Mouse (Mus musculus): ENCODE results near the gene Dcx. TPM values are rescaled to one million over a fixed set of nuclear protein-coding genes. Genes with fewer than 3 reads are reported as not detected.
A peak's percentile ranks its signal among the peaks of the same experiment; 100 is the strongest.

Gene Dcx
- polyA plus RNA-seq, 1 experiment from 2014 or later, result 14.1 TPM

GRCm38 (mm10) chrX:143885765-143886164 is 47.3 kb downstream of the Dcx start:
- WGBS, result 33% methylated on average over 4 of the region's 4 CpGs
- Histone ChIP-seq H3K4me1 (peaks cover 7% of the 10 kb centered on the region; the same call in 1 of the 2 replicates), H3K27me3 (replicated peaks; ENCODE audit: low read depth, poor library complexity, severe bottlenecking) (peaks cover 58% of the 10 kb centered on the region), H3K27ac (replicated peaks) (no peak overlapping the region), H3K9me3 (no peaks in the 10 kb centered on the region), H3K36me3 (replicated peaks) (no peaks in the 10 kb centered on the region), H3K4me3 (no peak overlapping the region)
- DNase-seq (ENCODE audit: low spot score), result no peak

DNA sequence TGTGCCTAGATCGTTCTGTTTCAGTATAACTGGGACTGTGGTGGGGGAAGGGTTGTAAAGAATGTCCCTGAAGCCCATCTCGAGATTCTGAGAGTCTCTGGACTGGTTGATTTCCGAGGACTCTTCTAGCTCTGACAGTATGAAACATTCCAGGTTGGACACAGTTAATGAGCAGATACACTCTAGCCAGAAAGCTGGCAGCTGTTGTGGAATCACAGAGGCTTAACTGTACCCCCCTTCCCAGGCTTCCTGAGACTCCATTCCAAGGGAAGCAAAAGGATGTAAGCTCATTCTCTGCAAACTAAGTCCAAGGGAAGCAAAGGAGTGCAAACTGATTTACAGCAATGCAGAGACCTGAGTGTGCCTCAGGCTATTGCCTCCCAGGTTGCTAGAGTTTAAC is 48.2 kb downstream of the Dcx start:
- Histone ChIP-seq H3K4me3 (no peak overlapping the region), H3K9me3 (no peaks in the 10 kb centered on the region), H3K36me3 (replicated peaks) (no peaks in the 10 kb centered on the region), H3K27me3 (replicated peaks; ENCODE audit: low read depth, poor library complexity, severe bottlenecking) (peaks cover 60% of the 10 kb centered on the region), H3K4me1 (peaks cover 7% of the 10 kb centered on the region; the same call in 1 of the 2 replicates), H3K27ac (replicated peaks) (no peak overlapping the region)
- no peak for DNase-seq (ENCODE audit: low spot score)
- 35% methylated on average over 3 of the region's 3 CpGs for WGBS

DNA sequence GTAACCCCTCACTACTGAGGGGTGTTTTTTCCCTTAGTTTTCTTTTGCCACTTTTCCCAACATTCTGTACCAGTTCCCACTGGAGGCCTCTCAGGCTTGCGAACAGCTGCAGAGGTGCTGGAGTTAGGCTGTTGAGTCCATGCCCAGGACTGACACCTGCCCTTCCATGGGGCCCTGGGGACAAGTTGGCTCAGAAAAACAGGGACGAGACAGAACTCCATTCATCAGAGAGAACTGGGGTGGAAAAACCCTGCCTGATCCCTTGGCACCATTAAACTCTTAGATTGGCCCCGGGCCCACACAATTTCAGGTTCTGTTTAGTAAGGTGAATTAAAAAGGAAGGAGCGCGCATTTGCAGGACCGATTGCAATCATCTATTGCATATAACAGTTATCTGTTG is 48.8 kb downstream of the Dcx start:
- Histone ChIP-seq H3K9me3 (no peaks in the 10 kb centered on the region), H3K27me3 (replicated peaks; ENCODE audit: low read depth, poor library complexity, severe bottlenecking) (peaks cover 65% of the 10 kb centered on the region)
- WGBS, result 75% methylated on average over 6 of the region's 6 CpGs

GRCm38 (mm10) chrX:143881806-143882468 is 51.2 kb downstream of the Dcx start:
- Histone ChIP-seq H3K27ac (replicated peaks) (no peak overlapping the region), H3K9me3 (no peaks in the 10 kb centered on the region), H3K27me3 (replicated peaks; ENCODE audit: low read depth, poor library complexity, severe bottlenecking) (peaks cover 57% of the 10 kb centered on the region), H3K4me3 (no peak overlapping the region), H3K36me3 (replicated peaks) (no peaks in the 10 kb centered on the region), H3K4me1 (peaks cover 7% of the 10 kb centered on the region; the same call in 1 of the 2 replicates)
- no peak for DNase-seq (ENCODE audit: low spot score)
- 83% methylated on average over 4 of the region's 4 CpGs for WGBS

More for the DNA sequence above, 48.8 kb downstream of the Dcx start:
- DNase-seq (ENCODE audit: low spot score), result no peak
- H3K36me3 ChIP-seq (replicated peaks), result no peaks in the 10 kb centered on the region
- H3K27ac ChIP-seq (replicated peaks), result no peak overlapping the region
- no peak overlapping the region for H3K4me3 ChIP-seq
- H3K4me1 ChIP-seq, result peaks cover 7% of the 10 kb centered on the region; the same call in 1 of the 2 replicates

GRCm38 (mm10) chrX:143879631-143880030 is 53.5 kb downstream of the Dcx start:
- no peak for DNase-seq (ENCODE audit: low spot score)
- Histone ChIP-seq H3K27me3 (replicated peaks; ENCODE audit: low read depth, poor library complexity, severe bottlenecking) (peaks cover 50% of the 10 kb centered on the region), H3K27ac (replicated peaks) (no peak overlapping the region), H3K9me3 (no peaks in the 10 kb centered on the region), H3K4me1 (0 out of 2 replicates have a peak, but pooled peaks cover 3% of the 10 kb centered on the region), H3K4me3 (no peak overlapping the region), H3K36me3 (replicated peaks) (no peaks in the 10 kb centered on the region)
- WGBS, result 84% methylated on average over 3 of the region's 3 CpGs

- Histone ChIP-seq H3K27me3 (replicated peaks; ENCODE audit: low read depth, poor library complexity, severe bottlenecking) (peaks cover 73% of the 10 kb centered on the region), H3K4me3 (no peak overlapping the region), H3K36me3 (replicated peaks) (no peaks in the 10 kb centered on the region), H3K4me1 (no peaks in the 10 kb centered on the region), H3K9me3 (no peaks in the 10 kb centered on the region), H3K27ac (replicated peaks) (no peak overlapping the region)
- 86% methylated on average over 5 of the region's 5 CpGs for WGBS
- no peak for DNase-seq (ENCODE audit: low spot score)
These were observed 65.9 kb downstream of the Dcx start for GRCm38 (mm10) chrX:143867129-143867664.

GRCm38 (mm10) chrX:143851351-143851750 is 81.8 kb downstream of the Dcx start:
- H3K4me3 ChIP-seq, result no peak overlapping the region
- peaks cover 77% of the 10 kb centered on the region for H3K27me3 ChIP-seq (replicated peaks; ENCODE audit: low read depth, poor library complexity, severe bottlenecking)
- no peak overlapping the region for H3K27ac ChIP-seq (replicated peaks)
- 73% methylated on average over 3 of the region's 3 CpGs for WGBS
- 0 out of 2 replicates have a peak, but pooled peaks cover 2% of the 10 kb centered on the region for H3K4me1 ChIP-seq
- H3K36me3 ChIP-seq (replicated peaks), result no peaks in the 10 kb centered on the region
- DNase-seq (ENCODE audit: low spot score), result no peak
- no peaks in the 10 kb centered on the region for H3K9me3 ChIP-seq

DNA sequence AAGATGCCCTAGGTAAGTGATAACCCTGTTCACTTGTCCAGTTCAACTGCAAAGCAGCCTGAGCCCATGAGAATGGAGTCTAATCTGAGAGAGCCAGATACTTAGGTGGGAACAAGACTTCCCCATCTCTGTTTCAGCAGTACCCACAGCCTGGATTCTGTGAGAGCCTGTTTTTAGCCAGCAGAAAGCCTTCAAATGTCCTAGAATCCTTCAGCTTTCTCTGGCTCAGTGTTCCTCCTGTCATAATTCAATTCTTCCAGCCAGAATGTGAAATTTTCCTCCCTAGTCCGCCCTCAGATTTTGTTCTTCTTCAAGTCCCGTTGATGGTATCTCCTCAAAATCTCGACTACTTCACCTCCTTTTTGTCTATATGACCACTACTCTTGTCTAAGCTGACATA is 83.1 kb downstream of the Dcx start:
- WGBS, result 81% methylated on average over 3 of the region's 3 CpGs
- no peak for DNase-seq (ENCODE audit: low spot score)
- H3K9me3 ChIP-seq, result no peaks in the 10 kb centered on the region
- no peaks in the 10 kb centered on the region for H3K36me3 ChIP-seq (replicated peaks)
- no peak overlapping the region for H3K27ac ChIP-seq (replicated peaks)
- peaks cover 83% of the 10 kb centered on the region for H3K27me3 ChIP-seq (replicated peaks; ENCODE audit: low read depth, poor library complexity, severe bottlenecking)
- H3K4me1 ChIP-seq, result 0 out of 2 replicates have a peak, but pooled peaks cover 2% of the 10 kb centered on the region
- no peak overlapping the region for H3K4me3 ChIP-seq

DNA sequence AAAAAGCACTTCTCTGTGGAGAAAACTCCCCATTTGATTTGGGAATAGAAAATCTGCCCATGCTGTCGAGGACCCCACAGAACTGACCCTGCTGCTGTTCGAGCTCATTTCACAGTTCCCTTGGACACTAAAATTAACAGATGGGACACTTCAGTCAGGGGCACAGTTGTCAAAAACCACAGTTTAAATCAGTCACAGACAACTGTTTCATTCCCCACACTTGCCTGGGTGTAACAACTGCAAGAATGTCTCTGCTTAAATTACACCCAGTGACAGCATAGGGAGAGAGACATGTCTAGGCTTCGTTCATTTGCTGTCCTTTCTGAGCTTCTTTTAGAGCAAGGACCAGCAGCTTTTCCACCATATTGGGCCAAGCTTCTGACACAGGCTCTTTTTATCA is 86.5 kb downstream of the Dcx start:
- 0 out of 2 replicates have a peak, but pooled peaks cover 2% of the 10 kb centered on the region for H3K4me1 ChIP-seq
- peaks cover 72% of the 10 kb centered on the region for H3K27me3 ChIP-seq (replicated peaks; ENCODE audit: low read depth, poor library complexity, severe bottlenecking)
- 80% methylated on average over 3 of the region's 3 CpGs for WGBS
- no peak for DNase-seq (ENCODE audit: low spot score)
- H3K36me3 ChIP-seq (replicated peaks), result no peaks in the 10 kb centered on the region
- no peak overlapping the region for H3K4me3 ChIP-seq
- no peaks in the 10 kb centered on the region for H3K9me3 ChIP-seq
- no peak overlapping the region for H3K27ac ChIP-seq (replicated peaks)

DNA sequence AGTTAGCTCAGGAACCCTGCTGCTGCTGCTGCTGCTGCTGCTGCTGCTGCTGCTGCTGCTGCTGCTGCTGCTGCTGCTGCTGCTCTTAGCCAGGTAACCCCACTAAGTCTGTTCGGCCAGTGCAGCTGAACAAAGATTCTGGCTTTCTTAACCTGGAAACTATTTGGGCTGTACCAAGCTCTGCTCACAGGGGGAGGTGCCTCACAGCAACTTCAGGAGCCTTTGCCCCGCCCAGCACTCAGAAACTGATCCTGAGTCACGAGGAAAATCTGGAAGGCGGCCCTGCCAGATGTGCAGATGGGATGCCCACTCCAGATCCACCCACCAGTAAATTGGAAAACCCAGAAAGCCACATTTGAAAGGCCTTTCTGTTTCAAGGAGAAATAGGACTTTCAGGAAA is 105.9 kb downstream of the Dcx start, which contains the start of gene Capn6:
Capn6 (minus strand) TSS at position 203 of the 400 bp plus-strand sequence.
- Histone ChIP-seq H3K27ac (replicated peaks) (peak within 1 kb of the TSS; percentile 78), H3K36me3 (replicated peaks) (no peaks in the 10 kb centered on the region), H3K9me3 (no peaks in the 10 kb centered on the region), H3K27me3 (replicated peaks; ENCODE audit: low read depth, poor library complexity, severe bottlenecking) (peaks cover 57% of the 10 kb centered on the region), H3K4me3 (peak within 1 kb of the TSS; percentile 55), H3K4me1 (no peaks in the 10 kb centered on the region)
- 26% methylated on average over 4 of the region's 4 CpGs for WGBS
- peak; percentile 79 for DNase-seq (ENCODE audit: low spot score)

DNA sequence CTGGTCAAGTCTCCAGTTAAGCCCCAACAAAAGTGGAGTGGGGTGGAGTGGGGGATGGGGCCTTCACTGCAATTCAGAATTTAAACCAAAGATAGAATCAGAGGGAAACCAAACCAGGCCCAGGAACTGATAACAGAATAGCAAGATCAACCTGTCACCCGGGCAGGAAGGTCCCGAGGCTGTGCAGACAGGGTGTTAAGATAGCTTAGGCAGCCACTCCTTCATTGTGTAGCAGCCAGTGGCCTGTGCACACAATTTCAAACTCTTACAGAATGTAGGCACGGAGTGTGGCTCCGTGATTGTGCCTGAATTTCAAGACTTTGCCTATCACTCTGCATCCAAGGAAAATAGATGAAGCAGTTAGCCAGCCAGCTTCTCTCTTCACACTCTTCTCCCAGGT is 106.6 kb downstream of the Dcx start:
- peak overlapping the region; percentile 55 for H3K4me3 ChIP-seq
- no peaks in the 10 kb centered on the region for H3K9me3 ChIP-seq
- 42% methylated on average over 4 of the region's 4 CpGs for WGBS
- no peaks in the 10 kb centered on the region for H3K36me3 ChIP-seq (replicated peaks)
- H3K27ac ChIP-seq (replicated peaks), result peak overlapping the region; percentile 78
- peak; percentile 12 for DNase-seq (ENCODE audit: low spot score)
- H3K27me3 ChIP-seq (replicated peaks; ENCODE audit: low read depth, poor library complexity, severe bottlenecking), result peaks cover 60% of the 10 kb centered on the region
- H3K4me1 ChIP-seq, result no peaks in the 10 kb centered on the region

- no peak for DNase-seq (ENCODE audit: low spot score)
- peaks cover 24% of the 10 kb centered on the region; the same call in 1 of the 2 replicates for H3K27me3 ChIP-seq (replicated peaks; ENCODE audit: low read depth, poor library complexity, severe bottlenecking)
- H3K4me1 ChIP-seq, result no peaks in the 10 kb centered on the region
- no peak overlapping the region for H3K27ac ChIP-seq (replicated peaks)
- H3K36me3 ChIP-seq (replicated peaks), result peaks cover 6% of the 10 kb centered on the region; the same call in 1 of the 2 replicates
- no peak overlapping the region for H3K4me3 ChIP-seq
- WGBS, result 93% methylated on average over 2 of the region's 2 CpGs
- no peaks in the 10 kb centered on the region for H3K9me3 ChIP-seq
These were observed 114.2 kb downstream of the Dcx start for GRCm38 (mm10) chrX:143818961-143819360.

GRCm38 (mm10) chrX:143815948-143816347 is 117.2 kb downstream of the Dcx start:
- H3K36me3 ChIP-seq (replicated peaks), result peaks cover 14% of the 10 kb centered on the region

More at GRCm38 (mm10) chrX:143815948-143816347, 117.2 kb downstream of the Dcx start:
- H3K27ac ChIP-seq (replicated peaks), result no peak overlapping the region
- H3K9me3 ChIP-seq, result no peaks in the 10 kb centered on the region
- 0 out of 2 replicates have a peak, but pooled peaks cover 9% of the 10 kb centered on the region for H3K27me3 ChIP-seq (replicated peaks; ENCODE audit: low read depth, poor library complexity, severe bottlenecking)
- no peak overlapping the region for H3K4me3 ChIP-seq
- 89% methylated on average over 1 of the region's 1 CpGs for WGBS
- H3K4me1 ChIP-seq, result no peaks in the 10 kb centered on the region
- DNase-seq (ENCODE audit: low spot score), result no peak
